Mouse (Mus musculus) left cerebral cortex, postnatal 36 days (tissue): Measurements from ENCODE around the gene Gm13090. TPM values are rescaled to one million over a fixed set of nuclear protein-coding genes. Genes with fewer than 3 reads are reported as not detected.

ENCODE experiments used
- DNase-seq, 2 experiments: peaks; one replicate each; pipeline ENCODE4 v3.0.0; 2021 to 2022; ENCODE audit warnings: low spot score in 2 of 2, mixed read lengths in 1 of 2
- intact Hi-C: fragments of 180-260 bp; cut with DNase I; formaldehyde crosslinking; loops from one replicate; pipeline ENCODE4 v1.15.1; 2025
- total RNA-seq, 2 experiments: library from RNA; stranded (reverse); gene quantifications; 2 replicates each; pipeline ENCODE4 v1.2.3; 2021

The Gm13090 gene
- total RNA-seq, 2 experiments from 2014 or later = not detected

DNA sequence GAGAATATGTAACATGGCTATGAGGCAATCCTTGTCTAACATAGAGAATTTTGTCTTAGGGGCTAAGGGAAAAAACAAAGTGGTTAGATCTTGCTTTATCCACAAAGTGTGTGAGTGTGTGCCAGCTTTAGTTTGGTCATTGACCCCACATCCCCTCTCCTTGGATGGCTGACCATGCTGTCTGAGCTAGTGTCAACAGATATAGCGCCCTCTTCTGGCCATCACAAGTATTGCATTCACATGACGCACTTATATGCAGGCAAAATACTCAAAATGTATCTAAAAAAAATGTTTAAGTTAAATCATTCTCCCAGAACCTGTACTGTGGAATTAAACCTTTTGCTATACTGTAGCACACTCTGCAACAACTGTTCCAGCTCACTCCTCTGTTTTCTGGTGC is 5.8 kb downstream of the Gm13090 start:
- no peak for DNase-seq
- intact Hi-C loops = loop anchor here (5.0 kb wide), 1 partner anchor 42 kb away; no protein-coding TSS in a partner anchor

DNA sequence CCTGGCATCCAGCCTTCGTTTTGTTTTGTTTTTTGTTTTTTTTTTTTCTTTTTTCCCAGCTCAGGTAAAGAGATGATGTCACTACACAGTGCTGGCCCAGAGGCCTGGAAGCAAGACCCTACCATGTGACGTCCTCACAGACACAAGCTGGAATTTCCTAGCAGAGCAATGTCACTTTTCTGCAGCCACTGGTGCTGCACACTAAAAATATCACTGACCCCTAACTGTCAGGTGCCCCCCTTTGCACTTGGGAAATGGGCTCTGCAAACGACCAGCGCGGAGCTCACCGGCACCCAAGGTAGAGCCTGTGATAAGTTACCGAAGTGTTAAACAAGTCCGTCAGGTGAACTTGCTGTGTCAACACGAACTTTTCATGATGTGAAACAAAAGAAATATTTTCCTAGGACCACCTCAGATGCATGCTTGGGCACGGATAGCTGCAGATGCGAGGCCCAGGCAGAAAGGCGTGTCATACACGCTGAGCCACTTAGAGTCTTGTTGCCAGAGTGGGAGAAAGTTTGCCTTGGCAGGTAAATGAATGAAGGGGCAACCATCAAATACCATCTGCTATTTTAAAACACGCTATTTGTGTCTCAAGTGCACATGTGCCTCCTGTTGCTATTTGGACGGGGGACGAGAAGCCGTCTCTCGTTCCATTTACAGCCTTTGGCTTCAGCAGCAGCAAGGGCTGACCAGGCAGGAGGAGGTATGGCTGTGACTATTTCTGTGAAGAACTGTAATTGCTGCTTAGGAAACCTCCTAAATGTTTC is 7.1 kb downstream of the Gm13090 start:
- intact Hi-C loops = loop anchor here (5.0 kb wide), 1 partner anchor 41 kb away; no protein-coding TSS in a partner anchor
- no peak for DNase-seq

DNA sequence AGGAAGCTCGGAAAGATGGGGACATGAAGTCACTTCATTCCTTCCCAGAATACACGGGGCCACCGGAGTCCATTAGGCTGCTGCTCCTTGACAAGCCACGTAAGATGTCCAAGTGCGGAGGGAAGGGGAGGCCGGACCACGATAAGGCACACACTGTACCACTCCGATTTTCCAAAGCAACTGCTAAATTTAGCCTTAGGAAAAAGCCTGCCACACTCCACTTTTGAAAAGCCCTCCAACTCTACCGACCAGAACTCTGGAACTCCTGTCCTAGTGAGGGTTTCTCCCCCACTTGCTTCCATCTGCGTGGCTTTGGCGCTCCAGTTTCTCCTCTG is 7.7 kb downstream of the Gm13090 start:
- DNase-seq = no peak
- intact Hi-C loops = loop anchor here (5.0 kb wide), 1 partner anchor 40 kb away; no protein-coding TSS in a partner anchor

DNA sequence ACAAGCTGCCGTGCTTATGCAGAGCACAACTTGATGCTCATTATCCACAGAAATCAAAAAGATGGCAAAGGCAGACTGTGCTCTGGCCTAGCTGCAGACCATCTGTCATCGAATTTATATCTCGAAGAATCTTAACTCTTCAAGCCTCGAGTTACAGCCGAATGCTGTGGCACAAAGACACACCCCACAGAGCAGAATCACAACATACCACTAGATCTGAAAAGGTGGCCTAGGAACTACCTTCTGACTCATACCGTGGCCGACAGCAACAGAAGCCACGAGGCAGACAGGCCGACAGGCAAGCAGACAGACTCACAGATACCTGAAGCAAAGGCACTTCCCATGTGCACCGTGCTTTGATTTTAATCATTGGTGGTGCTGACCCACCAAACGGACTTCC is 14.3 kb downstream of the Gm13090 start:
- no peak for DNase-seq
- intact Hi-C loops = no loop called here

DNA sequence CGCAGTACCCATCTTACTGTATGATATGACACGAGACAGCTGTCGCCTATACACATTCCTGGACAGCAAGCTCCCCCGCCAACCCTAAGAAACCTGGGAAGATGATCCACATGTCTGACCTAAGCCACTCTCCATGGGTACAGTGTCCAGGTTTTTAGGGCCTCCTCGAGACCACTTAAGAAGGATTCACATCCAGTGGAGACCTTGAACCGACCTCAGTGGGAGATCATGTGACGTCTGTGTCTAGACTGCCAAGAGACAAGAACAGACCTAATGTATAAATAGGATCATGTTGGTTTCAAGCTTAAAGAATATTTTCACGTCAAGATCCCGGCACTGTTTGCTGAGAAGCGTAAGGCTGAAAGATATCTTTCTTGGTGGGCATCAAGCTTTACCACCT is 14.8 kb downstream of the Gm13090 start:
- no peak for DNase-seq
- intact Hi-C loops = no loop called here

DNA sequence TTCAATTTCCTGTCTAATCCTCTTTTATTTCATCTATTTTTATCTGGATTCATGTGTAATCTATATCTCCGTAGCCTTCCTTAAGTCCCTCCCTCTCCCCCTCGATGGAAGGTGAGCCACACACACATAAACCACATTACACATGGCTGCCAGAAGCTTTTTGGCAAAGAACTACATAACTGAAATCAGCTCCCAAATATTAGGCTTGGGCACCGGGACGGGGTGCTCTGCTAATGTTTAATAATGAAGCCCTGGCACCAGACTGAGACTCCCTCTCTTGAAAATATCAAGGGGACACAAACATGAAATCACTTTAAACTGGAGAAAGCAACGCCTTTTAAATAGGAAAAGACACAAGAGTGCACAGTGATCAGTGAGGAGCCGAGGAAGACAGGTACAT is 16.5 kb downstream of the Gm13090 start:
- intact Hi-C loops = loop anchor here (2.0 kb wide), 1 partner anchor 35 kb away; no protein-coding TSS in a partner anchor
- no peak for DNase-seq

DNA sequence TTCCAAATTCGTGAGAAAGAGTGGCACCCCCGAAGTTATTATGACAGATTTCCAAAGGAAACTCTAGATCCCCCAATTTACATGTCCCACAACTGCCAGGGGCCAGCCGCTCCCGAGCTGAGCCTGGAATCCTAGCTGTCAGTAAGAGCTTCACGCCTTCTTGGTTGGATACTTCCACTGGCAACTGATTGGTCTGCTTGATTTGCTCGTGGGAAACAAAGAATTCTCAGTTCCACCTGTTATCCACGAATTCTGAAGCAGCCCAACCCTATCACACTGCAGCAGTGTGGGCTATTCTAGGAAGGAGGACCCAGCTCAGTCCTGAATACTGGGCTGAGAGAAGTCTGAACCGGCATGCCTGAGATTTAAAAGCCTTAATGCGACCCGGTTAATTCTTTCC is 17.1 kb downstream of the Gm13090 start:
- intact Hi-C loops = loop anchor here (2.0 kb wide), 1 partner anchor 34 kb away; no protein-coding TSS in a partner anchor
- DNase-seq = no peak

DNA sequence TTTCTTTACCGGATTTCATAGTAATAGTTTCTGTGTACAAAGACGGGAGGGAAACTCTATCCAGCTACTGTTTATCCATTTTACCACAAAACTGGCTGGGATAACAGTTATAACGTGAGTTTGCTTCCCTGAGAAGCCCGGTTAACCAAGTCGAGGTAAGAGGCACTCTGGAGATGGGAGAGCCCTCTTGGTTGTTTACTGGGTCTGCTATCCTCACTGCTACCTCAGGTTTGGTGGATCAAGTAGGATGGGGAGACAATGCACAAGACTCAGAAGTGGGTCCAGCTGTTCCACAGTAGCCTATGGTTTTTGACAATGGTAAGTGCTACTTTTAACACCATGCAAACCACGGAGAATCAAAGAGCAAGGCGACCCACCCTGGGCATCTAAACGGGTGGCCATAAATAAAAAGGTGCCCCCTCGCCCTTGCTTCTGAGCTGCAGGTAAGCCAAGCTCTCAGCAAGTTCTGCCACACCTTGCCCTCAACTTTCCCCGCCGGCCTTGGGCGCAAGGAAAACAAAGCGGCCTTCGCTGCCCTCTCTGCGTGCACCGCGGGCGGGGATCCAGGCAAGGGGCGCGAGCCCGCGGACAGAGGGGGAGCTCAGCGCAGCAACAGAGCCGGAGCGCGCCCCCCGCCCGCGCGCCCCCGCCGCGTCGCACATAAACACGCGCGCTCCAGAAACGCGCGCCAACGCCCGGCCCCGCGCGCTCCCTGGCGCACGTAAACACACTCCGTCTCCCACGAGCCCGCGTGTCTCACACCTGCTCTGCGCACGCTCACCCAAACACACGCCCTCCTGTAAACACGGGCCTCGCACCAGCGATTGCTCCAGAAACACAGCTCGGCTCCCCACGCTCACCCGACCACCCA is 18.0 kb downstream of the Gm13090 start:
- intact Hi-C loops = loop anchor here (2.0 kb wide), 2 partner anchors 21 to 33 kb away; no protein-coding TSS in a partner anchor
- peak; percentile 61 to 68 for DNase-seq

DNA sequence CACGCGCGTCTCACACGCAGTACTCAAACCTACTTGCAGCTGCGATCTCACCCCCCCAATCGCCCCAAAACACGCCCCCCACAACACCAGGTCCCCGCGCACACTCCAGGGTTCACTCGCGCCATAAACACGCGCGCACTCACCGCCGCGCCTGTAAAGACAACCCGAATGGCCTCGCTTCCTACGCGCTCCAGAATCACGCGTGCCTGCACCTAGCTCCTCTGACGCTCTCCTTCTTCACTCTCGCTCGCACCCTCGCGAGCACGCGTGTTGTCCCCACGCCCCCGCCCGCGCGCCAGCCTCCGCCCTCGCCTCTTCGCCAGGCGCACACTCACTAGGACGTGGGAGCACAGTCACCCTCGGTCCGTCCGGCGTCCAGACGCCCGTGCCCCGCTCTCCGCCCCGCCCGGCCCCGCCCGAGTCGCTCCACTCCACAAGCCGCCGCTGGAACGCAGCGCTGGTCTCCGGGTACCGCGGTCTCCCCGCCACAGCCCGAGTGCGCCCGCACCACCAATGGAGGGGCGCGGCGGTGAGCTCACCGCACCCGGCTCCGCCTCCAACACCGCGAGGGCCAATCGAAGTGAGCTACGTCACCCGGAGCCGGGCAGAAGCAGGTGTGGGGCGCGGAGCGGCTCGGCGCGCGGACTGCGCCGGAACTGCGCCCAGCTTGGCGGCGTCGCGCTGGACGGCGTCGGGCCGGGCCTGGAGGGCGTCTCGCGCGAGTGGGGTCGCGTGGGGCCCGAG is 18.8 kb downstream of the Gm13090 start:
- peak; percentile 88 to 92 for DNase-seq
- intact Hi-C loops = loop anchor here (2.0 kb wide), 1 partner anchor 21 kb away; no protein-coding TSS in a partner anchor

DNA sequence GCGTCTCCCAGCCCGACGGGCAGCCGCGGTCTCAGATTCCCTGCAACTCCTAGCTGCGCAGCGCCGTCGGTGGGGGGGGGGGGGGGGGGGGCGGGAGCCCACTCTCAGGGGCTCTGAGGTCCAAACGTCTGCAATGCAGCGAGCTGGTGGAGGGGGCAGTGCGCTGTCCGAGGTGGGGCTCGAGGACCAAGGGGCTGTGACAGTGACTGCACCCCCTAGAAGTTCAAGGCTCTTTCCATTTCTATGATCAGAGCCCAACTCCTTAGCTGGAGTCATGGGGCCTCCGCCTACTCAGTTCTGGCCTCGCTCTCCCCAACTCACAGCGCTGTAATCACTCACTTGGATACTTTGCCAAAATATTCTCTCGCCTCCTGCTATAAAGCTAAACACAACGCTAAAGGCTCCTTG is 19.5 kb downstream of the Gm13090 start:
- no peak for DNase-seq
- intact Hi-C loops = loop anchor here (2.0 kb wide), 1 partner anchor 20 kb away; no protein-coding TSS in a partner anchor

DNA sequence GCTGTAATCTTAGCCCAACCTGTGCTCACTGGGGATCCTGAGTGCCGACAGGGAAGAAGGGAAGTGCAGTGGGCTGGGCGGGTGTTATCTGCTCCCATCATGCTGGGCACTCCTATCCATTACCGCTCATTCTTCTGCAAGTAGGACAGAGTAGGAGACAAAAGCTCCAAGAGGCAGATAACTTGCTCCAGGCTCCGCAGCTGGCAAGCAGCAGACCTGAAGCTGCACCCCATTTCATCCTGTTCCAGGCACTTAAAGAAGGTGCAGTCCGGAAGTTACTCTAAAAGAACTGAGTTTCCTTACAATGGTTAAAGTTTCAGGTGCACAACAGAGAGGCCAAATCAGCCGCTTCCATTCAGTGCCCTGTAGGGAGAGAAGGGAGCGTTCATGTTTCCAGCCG is 21.9 kb downstream of the Gm13090 start:
- intact Hi-C loops = no loop called here
- DNase-seq = no peak

DNA sequence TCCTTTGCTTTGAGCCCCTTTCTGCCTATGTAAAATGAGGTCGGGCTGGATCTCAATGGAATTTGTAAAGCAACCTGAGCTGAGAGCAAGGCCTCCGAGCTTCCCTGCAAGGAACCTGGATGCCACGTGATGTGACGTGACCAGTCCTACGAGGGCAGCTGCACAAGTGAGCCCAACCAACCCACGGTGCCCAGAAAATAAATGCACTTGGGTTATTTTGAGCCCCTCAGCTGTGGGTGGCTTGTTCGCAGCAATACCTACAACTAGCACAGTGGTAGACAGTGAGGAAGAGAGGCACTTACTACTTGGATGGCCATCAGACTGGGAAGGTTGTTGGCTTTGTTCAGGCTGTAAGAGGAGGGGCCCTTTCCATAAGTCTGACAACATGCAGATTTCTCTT is 25.2 kb downstream of the Gm13090 start:
- no peak for DNase-seq
- intact Hi-C loops = no loop called here

DNA sequence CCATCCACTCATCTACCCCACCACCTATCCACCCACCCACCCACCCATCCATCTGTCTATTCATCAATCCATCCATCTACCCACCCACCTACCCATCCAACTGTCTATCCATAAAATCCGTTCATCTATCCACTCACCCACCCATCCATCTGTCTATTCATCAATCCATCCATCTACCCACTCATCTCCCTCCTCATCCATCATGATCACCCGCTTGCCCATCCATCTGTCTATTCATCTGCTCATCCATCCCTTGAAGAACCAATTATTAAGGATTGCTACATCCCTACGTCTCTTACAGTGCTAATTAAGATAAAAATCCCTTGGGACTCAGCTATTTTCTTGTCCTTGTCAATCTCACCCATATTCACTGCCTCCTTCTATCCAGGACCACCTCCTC is 29.5 kb downstream of the Gm13090 start:
- intact Hi-C loops = no loop called here
- no peak for DNase-seq

DNA sequence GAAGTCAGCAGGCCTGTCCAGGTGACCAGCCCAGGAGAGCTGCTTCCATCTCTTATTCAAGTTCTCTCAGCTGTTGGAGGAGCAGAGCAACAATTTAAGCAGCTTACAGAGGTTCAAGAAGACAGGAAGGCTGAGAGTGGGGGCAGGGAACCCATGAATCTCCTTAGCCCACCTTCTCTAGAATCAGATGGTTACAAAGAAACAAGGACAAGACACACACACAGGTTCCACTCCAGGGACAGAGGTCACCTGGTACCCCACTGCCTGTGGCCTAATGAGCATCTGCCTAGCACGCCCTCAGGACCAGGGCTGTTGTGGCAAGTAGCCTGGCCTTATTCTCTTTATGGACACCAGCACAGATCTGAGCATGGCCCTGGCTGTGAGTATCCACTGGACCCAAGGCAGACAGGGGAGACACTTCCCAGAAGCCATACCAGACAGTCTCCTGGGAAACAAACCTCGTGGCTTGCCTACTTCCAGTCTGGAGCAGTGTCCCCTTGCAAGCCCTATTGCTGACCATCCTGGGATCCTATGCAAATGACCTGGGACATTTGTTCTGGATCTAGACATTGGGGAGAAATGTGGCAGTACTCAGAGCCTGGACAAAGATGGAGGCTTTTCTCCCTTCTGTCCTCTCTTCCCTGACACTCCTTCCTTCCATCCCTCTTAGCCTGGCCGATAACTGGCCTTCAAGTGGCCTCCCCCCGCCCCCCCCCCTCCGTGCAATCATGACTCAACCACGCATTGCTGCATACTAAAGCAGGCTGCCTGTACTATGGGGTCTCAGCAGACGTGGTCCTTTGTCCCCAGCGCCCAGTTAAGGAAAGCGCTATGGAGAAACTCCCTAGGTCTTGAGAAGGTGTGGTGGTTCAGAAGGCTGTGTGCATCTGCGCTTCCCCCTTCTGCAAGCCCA is 38.5 kb downstream of the Gm13090 start:
- intact Hi-C loops = loop anchor here (2.0 kb wide), 1 partner anchor 19 kb away; no protein-coding TSS in a partner anchor
- no peak for DNase-seq

DNA sequence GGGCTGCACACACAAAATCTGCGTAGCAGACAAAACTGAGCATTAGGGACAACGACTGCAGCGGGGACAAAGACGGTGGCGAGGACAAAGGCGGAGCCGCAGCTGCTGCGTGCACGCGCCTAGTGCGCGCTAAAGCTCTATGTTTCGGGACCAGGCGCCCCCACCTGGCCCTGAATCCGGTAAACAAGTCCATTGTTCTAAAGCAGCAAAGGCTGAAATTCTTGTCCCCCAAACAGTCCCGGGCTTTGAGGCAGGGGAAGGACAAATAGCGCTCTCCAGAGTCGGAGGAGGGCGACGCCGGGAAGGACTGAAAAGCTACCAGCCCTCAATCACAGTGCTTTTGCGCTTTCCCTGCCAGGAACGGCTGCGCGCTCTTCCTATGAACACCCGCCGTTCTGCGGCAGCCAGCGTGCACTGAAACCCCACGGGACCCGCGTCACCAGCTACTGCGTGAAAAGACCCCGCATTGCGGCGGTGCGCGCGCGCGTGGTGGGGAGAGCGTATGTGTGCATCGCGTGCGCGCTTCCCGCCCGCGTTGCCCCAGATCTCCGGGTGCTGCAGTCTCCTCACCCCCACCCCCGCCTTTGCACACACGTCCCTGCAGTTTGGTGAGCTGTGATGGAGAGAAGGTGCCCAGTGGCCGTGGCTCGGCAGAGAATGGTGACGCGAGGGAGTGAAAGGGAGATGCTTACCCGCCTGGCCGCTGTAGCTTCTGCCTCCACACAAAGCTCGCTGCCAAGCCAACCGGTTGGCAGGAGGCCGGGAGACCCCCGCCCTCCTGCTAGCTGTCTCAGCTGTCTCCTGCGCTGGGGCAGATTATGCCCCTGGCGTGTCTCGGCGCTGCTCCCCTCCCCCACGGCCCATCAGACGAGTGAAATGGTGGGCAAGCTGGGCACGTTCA is 39.5 kb downstream of the Gm13090 start:
- intact Hi-C loops = loop anchor here (2.0 kb wide), 1 partner anchor 20 kb away; no protein-coding TSS in a partner anchor
- DNase-seq = peak; percentile 83 to 87

DNA sequence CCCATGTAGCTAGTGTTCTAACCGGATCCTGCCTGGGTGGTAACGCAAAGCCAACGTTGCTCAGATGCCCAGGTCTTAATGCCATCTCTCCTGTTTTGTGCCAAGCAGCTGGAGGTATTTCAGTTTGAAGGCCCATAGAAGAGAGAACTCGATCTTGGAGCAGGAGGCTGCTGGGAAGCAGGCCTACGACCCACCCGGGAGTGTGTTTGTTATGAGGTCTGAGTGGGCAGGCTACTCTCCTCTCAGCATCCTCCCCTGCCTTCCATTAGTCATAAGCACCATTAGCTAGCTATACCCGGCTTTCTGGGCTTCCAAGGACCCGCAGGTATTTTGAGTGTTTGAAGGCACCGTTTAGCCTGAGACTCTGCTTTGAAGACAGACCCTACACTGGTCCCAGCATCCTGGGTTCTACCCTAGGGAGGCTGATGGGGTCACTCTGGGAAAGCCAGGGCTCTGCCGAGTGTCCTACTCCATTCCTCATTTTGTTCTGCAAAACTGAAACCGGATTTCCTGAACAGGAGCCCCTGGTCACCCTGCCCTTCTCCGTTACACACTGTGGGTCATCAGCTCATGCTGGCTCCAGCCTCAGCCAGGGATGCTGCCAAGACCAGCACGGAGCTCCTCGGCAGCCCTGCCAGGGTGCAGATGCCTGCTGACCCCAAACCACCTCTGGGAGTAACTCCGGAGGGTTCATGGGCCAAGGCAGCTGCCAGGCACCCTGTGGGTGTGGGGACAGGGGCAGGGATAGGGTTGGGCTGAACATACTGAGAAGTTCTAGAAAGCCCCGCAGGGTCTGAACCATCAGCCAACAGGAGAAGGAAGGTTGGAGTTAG is 40.6 kb downstream of the Gm13090 start:
- intact Hi-C loops = loop anchor here (2.0 kb wide), 1 partner anchor 21 kb away; no protein-coding TSS in a partner anchor
- DNase-seq = peak in 1 of 2 experiments; percentile 40
